Mouse (Mus musculus) retina, adult 2 months (tissue): Measurements from ENCODE around the gene Heca.
"Not testable (repeated sequence)": the region's sequence is repeated elsewhere in the genome, so short reads cannot be mapped to it uniquely, and the experiment has no call there.

Source experiments
- DNase-seq: peaks from one replicate; pipeline ENCODE4 v3.0.0-alpha.2; 2012; ENCODE audit warnings: low read depth, low spot score

Gene Heca

GRCm38 (mm10) chr10:17947960-17948730 lies at the start of gene Heca:
TSS of gene Heca (minus strand) at chr10:17948067.
- peak; percentile 85 for DNase-seq

- DNase-seq, result no peak
Observed at GRCm38 (mm10) chr10:17990576-17990975, 42.7 kb upstream of the Heca start.

- DNase-seq, result no peak
Observed at GRCm38 (mm10) chr10:17989136-17989535, 41.3 kb upstream of the Heca start.

GRCm38 (mm10) chr10:17987823-17988423 lies 40.1 kb upstream of the Heca start:
- DNase-seq, result no peak

- no peak for DNase-seq
Observed at GRCm38 (mm10) chr10:17983313-17983712, 35.4 kb upstream of the Heca start.

- DNase-seq, result no peak
Observed at GRCm38 (mm10) chr10:17966090-17966489, 18.2 kb upstream of the Heca start.

GRCm38 (mm10) chr10:17950761-17951160 lies 2.9 kb upstream of the Heca start:
- no peak for DNase-seq

GRCm38 (mm10) chr10:17947175-17947906 lies 526 bp downstream of the Heca start:
- peak; percentile 26 for DNase-seq

- DNase-seq, result not testable (repeated sequence)
Observed at GRCm38 (mm10) chr10:17946799-17947174, 1.1 kb downstream of the Heca start.

- no peak for DNase-seq
Observed at GRCm38 (mm10) chr10:17946046-17946445, 1.8 kb downstream of the Heca start.

- DNase-seq, result no peak
Observed at GRCm38 (mm10) chr10:17933622-17934021, 14.2 kb downstream of the Heca start.

- no peak for DNase-seq
Observed at GRCm38 (mm10) chr10:17932131-17932530, 15.7 kb downstream of the Heca start.

- DNase-seq, result no peak
Observed at GRCm38 (mm10) chr10:17931157-17931556, 16.7 kb downstream of the Heca start.

- no peak for DNase-seq
Observed at GRCm38 (mm10) chr10:17930445-17931083, 17.3 kb downstream of the Heca start.

DNA sequence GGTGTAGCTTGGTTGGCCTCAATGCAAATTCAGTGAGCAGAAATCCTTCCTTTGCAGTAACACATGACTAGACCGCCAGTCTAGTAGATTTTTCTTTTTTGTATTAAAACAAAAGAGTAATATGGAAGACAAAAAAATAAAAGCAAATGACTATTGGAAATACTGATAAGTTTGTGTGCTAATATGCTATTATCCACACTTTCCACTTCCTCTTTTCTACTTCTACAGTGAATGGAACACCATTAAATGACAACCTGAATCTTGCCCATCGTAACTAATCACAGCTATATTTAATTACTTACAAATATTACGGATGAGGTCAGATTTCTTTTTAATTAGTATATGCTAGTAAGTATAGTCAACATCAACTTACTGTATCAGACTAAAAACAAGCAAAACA lies 22.7 kb downstream of the Heca start:
- no peak for DNase-seq

DNA sequence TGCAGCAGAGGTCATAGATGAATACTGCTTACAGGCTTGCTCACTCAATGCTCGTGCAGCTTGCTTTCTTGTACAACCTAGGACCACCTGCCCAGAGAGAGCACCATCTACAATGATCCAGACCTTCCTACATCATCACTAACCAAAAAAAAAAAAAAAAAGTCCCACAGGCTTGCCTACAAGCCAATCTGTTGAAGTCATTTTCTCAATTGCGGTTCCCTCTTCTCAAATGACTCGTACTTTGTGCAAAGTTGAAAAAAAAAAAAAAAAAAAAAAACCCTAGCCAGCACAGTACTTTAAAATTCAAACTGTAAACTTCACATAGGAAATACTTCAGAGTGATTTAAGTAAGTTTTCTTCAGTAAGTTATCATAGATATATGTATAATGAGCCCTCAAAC lies 23.7 kb downstream of the Heca start:
- DNase-seq, result no peak

GRCm38 (mm10) chr10:17921381-17921780 lies 26.5 kb downstream of the Heca start:
- no peak for DNase-seq

DNA sequence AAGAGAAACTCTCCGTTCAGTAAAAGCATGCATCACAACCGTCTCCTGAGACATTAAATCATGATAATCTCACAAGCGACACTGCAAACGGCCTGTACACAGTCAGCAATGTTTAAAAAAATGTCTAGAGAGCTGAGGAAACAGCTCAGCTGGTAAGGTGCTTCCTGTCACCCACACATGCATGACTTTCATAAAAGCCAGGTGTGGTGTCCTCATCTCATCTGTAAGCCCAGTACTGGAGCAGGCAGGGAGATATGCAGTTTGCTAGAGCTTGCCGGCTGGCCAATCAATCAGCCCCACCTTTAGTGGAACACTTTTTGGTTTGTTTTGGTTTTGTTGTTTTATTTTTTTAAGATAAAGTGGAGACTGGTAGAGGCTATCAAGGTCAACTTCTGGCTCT lies 27.9 kb downstream of the Heca start:
- DNase-seq, result no peak

DNA sequence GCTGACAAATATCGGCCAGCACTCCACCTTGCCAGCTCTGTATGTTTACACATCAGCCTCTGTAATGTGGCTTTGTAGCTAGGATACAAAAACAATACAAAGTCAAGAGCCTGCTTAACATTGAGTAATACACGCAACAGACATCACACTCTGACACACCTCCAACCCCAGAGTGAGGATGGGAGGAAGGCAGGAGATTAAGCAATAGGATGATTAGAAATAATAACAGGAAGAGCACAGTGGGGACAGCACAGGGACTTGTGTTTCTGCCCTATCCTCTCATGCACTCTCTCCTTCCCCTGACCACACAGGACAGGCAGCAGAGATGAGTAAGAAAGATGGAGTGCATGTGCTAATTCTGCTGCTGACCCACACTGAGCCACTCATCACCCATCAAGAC lies 28.8 kb downstream of the Heca start:
- DNase-seq, result no peak

GRCm38 (mm10) chr10:17908731-17909130 lies 39.1 kb downstream of the Heca start:
- no peak for DNase-seq

GRCm38 (mm10) chr10:17906405-17906804 lies 41.5 kb downstream of the Heca start:
- DNase-seq, result not testable (repeated sequence)

- DNase-seq, result no peak
Observed at GRCm38 (mm10) chr10:17903449-17903848, 44.4 kb downstream of the Heca start.
